Mouse (Mus musculus): ENCODE results near the gene Slc25a34. TPM values are rescaled to one million over a fixed set of nuclear protein-coding genes. Genes with fewer than 3 reads are reported as not detected.

The Slc25a34 gene
- polyA plus RNA-seq, 1 experiment from 2014 or later, result 0.08 TPM

DNA sequence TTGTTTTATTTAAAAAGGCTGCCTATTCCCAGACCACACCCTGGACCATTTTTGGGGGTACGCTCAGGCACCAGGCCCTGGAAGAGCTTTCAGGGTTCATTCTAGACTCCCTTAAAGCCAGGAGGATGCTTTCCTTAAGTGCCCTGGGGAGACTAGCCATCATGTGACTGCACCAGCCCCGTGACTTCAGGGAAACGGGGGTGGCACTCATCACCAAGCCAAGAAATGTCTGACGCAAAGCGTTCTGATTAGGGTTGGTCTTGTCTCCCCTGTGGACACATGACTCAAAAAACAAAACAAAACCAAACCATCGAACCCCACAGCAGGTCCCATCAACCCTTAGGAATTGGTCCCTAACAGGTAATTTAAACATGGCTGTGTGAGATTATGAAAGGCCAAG lies 27.7 kb upstream of the Slc25a34 start:
- WGBS, result 81% methylated on average over 6 of the region's 6 CpGs
- Histone ChIP-seq H3K4me1 (ENCODE audit: control insufficient read depth, insufficient read depth, low read length) (no peaks in the 10 kb centered on the region; the same call in 1 of the 2 replicates), H3K27ac (replicated peaks; ENCODE audit: low read depth, low read length) (no peak overlapping the region), H3K4me3 (ENCODE audit: low read depth, low read length) (no peak overlapping the region), H3K27me3 (replicated peaks; ENCODE audit: control insufficient read depth, insufficient read depth, low read length) (no peaks in the 10 kb centered on the region), H3K36me3 (ENCODE audit: control insufficient read depth, insufficient read depth, low read length) (peaks cover 28% of the 10 kb centered on the region; the same call in 1 of the 2 replicates), H3K9me3 (ENCODE audit: control insufficient read depth, low read length) (no peaks in the 10 kb centered on the region), H3K4me2 (ENCODE audit: low read depth, low read length) (no peak overlapping the region), H3K9ac (ENCODE audit: low read depth, low read length) (no peak overlapping the region)
- DNase-seq (ENCODE audit: low spot score), result no peak
- no peak for ATAC-seq (ENCODE audit: low read depth)

GRCm38 (mm10) chr4:141649244-141649643 lies 25.6 kb upstream of the Slc25a34 start:
- Histone ChIP-seq H3K9me3 (ENCODE audit: control insufficient read depth, low read length) (no peaks in the 10 kb centered on the region), H3K4me1 (ENCODE audit: control insufficient read depth, insufficient read depth, low read length) (no peaks in the 10 kb centered on the region; the same call in 1 of the 2 replicates), H3K9ac (ENCODE audit: low read depth, low read length) (no peak overlapping the region), H3K27ac (replicated peaks; ENCODE audit: low read depth, low read length) (no peak overlapping the region; the same call in 1 of the 2 replicates), H3K36me3 (ENCODE audit: control insufficient read depth, insufficient read depth, low read length) (peaks cover 25% of the 10 kb centered on the region; the same call in 1 of the 2 replicates), H3K27me3 (replicated peaks; ENCODE audit: control insufficient read depth, insufficient read depth, low read length) (no peaks in the 10 kb centered on the region), H3K4me3 (ENCODE audit: low read depth, low read length) (no peak overlapping the region), H3K4me2 (ENCODE audit: low read depth, low read length) (no peak overlapping the region; the same call in 1 of the 2 replicates)
- DNase-seq (ENCODE audit: low spot score) (peak; percentile 42), ATAC-seq (ENCODE audit: low read depth) (no peak)
- WGBS, result 64% methylated on average over 6 of the region's 6 CpGs

GRCm38 (mm10) chr4:141648262-141648661 lies 24.6 kb upstream of the Slc25a34 start:
- no peak overlapping the region for H3K4me2 ChIP-seq (ENCODE audit: low read depth, low read length)
- DNase-seq (ENCODE audit: low spot score), result no peak
- H3K27me3 ChIP-seq (replicated peaks; ENCODE audit: control insufficient read depth, insufficient read depth, low read length), result no peaks in the 10 kb centered on the region
- H3K27ac ChIP-seq (replicated peaks; ENCODE audit: low read depth, low read length), result no peak overlapping the region; the same call in 1 of the 2 replicates
- no peak overlapping the region for H3K4me3 ChIP-seq (ENCODE audit: low read depth, low read length)
- no peak for ATAC-seq (ENCODE audit: low read depth)
- no peaks in the 10 kb centered on the region; the same call in 1 of the 2 replicates for H3K4me1 ChIP-seq (ENCODE audit: control insufficient read depth, insufficient read depth, low read length)
- H3K9ac ChIP-seq (ENCODE audit: low read depth, low read length), result no peak overlapping the region
- H3K36me3 ChIP-seq (ENCODE audit: control insufficient read depth, insufficient read depth, low read length), result peaks cover 15% of the 10 kb centered on the region; the same call in 1 of the 2 replicates
- 91% methylated on average over 5 of the region's 5 CpGs for WGBS
- no peaks in the 10 kb centered on the region for H3K9me3 ChIP-seq (ENCODE audit: control insufficient read depth, low read length)

DNA sequence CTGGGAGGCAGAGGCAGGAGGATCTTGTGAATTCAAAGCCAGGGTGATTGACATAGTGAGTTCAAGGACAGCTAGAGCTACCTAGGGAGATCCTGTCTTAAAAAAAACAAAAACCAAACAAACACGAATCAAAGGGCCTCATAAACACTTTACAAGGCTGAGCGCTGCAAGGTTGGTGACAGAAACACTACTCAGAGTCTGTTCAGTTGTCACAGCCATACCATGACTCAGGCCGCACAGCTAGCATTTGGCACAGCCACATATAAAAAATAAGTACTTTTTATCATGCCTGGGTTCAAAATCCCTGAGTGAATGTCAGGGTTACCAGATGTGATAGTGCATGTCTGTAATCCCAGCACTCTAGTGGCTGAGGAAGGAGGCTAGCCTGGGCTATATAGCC lies 23.6 kb upstream of the Slc25a34 start:
- H3K4me2 ChIP-seq (ENCODE audit: low read depth, low read length), result no peak overlapping the region
- H3K9ac ChIP-seq (ENCODE audit: low read depth, low read length), result no peak overlapping the region
- no peaks in the 10 kb centered on the region for H3K27me3 ChIP-seq (replicated peaks; ENCODE audit: control insufficient read depth, insufficient read depth, low read length)
- peaks cover 17% of the 10 kb centered on the region; the same call in 1 of the 2 replicates for H3K36me3 ChIP-seq (ENCODE audit: control insufficient read depth, insufficient read depth, low read length)
- WGBS, result 100% methylated on average over 3 of the region's 3 CpGs
- DNase-seq (ENCODE audit: low spot score) (no peak), ATAC-seq (ENCODE audit: low read depth) (no peak)
- no peak overlapping the region for H3K27ac ChIP-seq (replicated peaks; ENCODE audit: low read depth, low read length)
- H3K4me1 ChIP-seq (ENCODE audit: control insufficient read depth, insufficient read depth, low read length), result no peaks in the 10 kb centered on the region; the same call in 1 of the 2 replicates
- no peaks in the 10 kb centered on the region for H3K9me3 ChIP-seq (ENCODE audit: control insufficient read depth, low read length)
- H3K4me3 ChIP-seq (ENCODE audit: low read depth, low read length), result no peak overlapping the region

- H3K4me3 ChIP-seq (ENCODE audit: low read depth, low read length), result no peak overlapping the region
- ATAC-seq (ENCODE audit: low read depth) (no peak), DNase-seq (ENCODE audit: low spot score) (no peak)
- no peak overlapping the region for H3K9ac ChIP-seq (ENCODE audit: low read depth, low read length)
- H3K9me3 ChIP-seq (ENCODE audit: control insufficient read depth, low read length), result no peaks in the 10 kb centered on the region
- no peak overlapping the region for H3K27ac ChIP-seq (replicated peaks; ENCODE audit: low read depth, low read length)
- 88% methylated on average over 8 of the region's 8 CpGs for WGBS
- peaks cover 23% of the 10 kb centered on the region for H3K36me3 ChIP-seq (ENCODE audit: control insufficient read depth, insufficient read depth, low read length)
- no peaks in the 10 kb centered on the region; the same call in 1 of the 2 replicates for H3K4me1 ChIP-seq (ENCODE audit: control insufficient read depth, insufficient read depth, low read length)
- no peak overlapping the region for H3K4me2 ChIP-seq (ENCODE audit: low read depth, low read length)
- H3K27me3 ChIP-seq (replicated peaks; ENCODE audit: control insufficient read depth, insufficient read depth, low read length), result no peaks in the 10 kb centered on the region
These were observed 22.4 kb upstream of the Slc25a34 start for GRCm38 (mm10) chr4:141645988-141646387.

- peaks cover 47% of the 10 kb centered on the region for H3K36me3 ChIP-seq (ENCODE audit: control insufficient read depth, insufficient read depth, low read length)
- no peak overlapping the region for H3K4me2 ChIP-seq (ENCODE audit: low read depth, low read length)
- no peaks in the 10 kb centered on the region for H3K27me3 ChIP-seq (replicated peaks; ENCODE audit: control insufficient read depth, insufficient read depth, low read length)
- H3K4me1 ChIP-seq (ENCODE audit: control insufficient read depth, insufficient read depth, low read length), result no peaks in the 10 kb centered on the region; the same call in 1 of the 2 replicates
- no peak overlapping the region for H3K4me3 ChIP-seq (ENCODE audit: low read depth, low read length)
- ATAC-seq (ENCODE audit: low read depth) (peak; percentile 82), DNase-seq (ENCODE audit: low spot score) (peak; percentile 89)
- no peaks in the 10 kb centered on the region for H3K9me3 ChIP-seq (ENCODE audit: control insufficient read depth, low read length)
- H3K9ac ChIP-seq (ENCODE audit: low read depth, low read length), result 0 out of 2 replicates have a peak overlapping the region, but pooled peaks have one; percentile 25
- WGBS, result 57% methylated on average over 7 of the region's 7 CpGs
- peak overlapping the region; percentile 55 for H3K27ac ChIP-seq (replicated peaks; ENCODE audit: low read depth, low read length)
These were observed 19.7 kb upstream of the Slc25a34 start for GRCm38 (mm10) chr4:141643118-141643855.

GRCm38 (mm10) chr4:141641961-141642811 lies 18.6 kb upstream of the Slc25a34 start:
- no peak overlapping the region for H3K9ac ChIP-seq (ENCODE audit: low read depth, low read length)
- H3K27me3 ChIP-seq (replicated peaks; ENCODE audit: control insufficient read depth, insufficient read depth, low read length), result no peaks in the 10 kb centered on the region
- no peak overlapping the region for H3K27ac ChIP-seq (replicated peaks; ENCODE audit: low read depth, low read length)
- no peak for DNase-seq (ENCODE audit: low spot score)
- H3K4me3 ChIP-seq (ENCODE audit: low read depth, low read length), result no peak overlapping the region
- no peaks in the 10 kb centered on the region for H3K9me3 ChIP-seq (ENCODE audit: control insufficient read depth, low read length)
- no peak overlapping the region for H3K4me2 ChIP-seq (ENCODE audit: low read depth, low read length)
- H3K36me3 ChIP-seq (ENCODE audit: control insufficient read depth, insufficient read depth, low read length), result peaks cover 55% of the 10 kb centered on the region
- WGBS, result 88% methylated on average over 25 of the region's 25 CpGs
- H3K4me1 ChIP-seq (ENCODE audit: control insufficient read depth, insufficient read depth, low read length), result no peaks in the 10 kb centered on the region; the same call in 1 of the 2 replicates
- no peak for ATAC-seq (ENCODE audit: low read depth)

GRCm38 (mm10) chr4:141641353-141641771 lies 17.7 kb upstream of the Slc25a34 start:
- DNase-seq (ENCODE audit: low spot score) (no peak), ATAC-seq (ENCODE audit: low read depth) (no peak)
- H3K9me3 ChIP-seq (ENCODE audit: control insufficient read depth, low read length), result no peaks in the 10 kb centered on the region
- no peaks in the 10 kb centered on the region for H3K27me3 ChIP-seq (replicated peaks; ENCODE audit: control insufficient read depth, insufficient read depth, low read length)
- 80% methylated on average over 6 of the region's 7 CpGs for WGBS
- H3K4me2 ChIP-seq (ENCODE audit: low read depth, low read length), result no peak overlapping the region
- peaks cover 60% of the 10 kb centered on the region for H3K36me3 ChIP-seq (ENCODE audit: control insufficient read depth, insufficient read depth, low read length)
- H3K4me3 ChIP-seq (ENCODE audit: low read depth, low read length), result no peak overlapping the region
- no peaks in the 10 kb centered on the region; the same call in 1 of the 2 replicates for H3K4me1 ChIP-seq (ENCODE audit: control insufficient read depth, insufficient read depth, low read length)
- no peak overlapping the region for H3K9ac ChIP-seq (ENCODE audit: low read depth, low read length)
- H3K27ac ChIP-seq (replicated peaks; ENCODE audit: low read depth, low read length), result no peak overlapping the region

All from embryonic facial prominence, embryonic 14.5 days (tissue).